Mouse (Mus musculus) hindbrain, postnatal 0 days (tissue): ENCODE data around the gene Elane. TPM values are rescaled to one million over a fixed set of nuclear protein-coding genes. Genes with fewer than 3 reads are reported as not detected.

Experiments
- ATAC-seq: fragments of 200-750 bp; cut with Nextera tagmentation; 2 replicates; pipeline ENCODE4 v1.8.0; 2017; ENCODE audit warnings: mild to moderate bottlenecking, moderate TSS enrichment, moderate library complexity
- DNase-seq: peaks from one replicate; pipeline ENCODE4 v3.0.0-alpha.2; 2015; ENCODE audit warnings: low spot score
- H3K27ac ChIP-seq: fragments of 300-500 bp; sonication (generic); 2 replicates; pipeline ENCODE4 v1.5.1; 2014; ENCODE audit warnings: mild to moderate bottlenecking
- H3K27me3 ChIP-seq: fragments of 300-500 bp; sonication (generic); 2 replicates; pipeline ENCODE4 v1.6.1; 2014; ENCODE audit warnings: low read length, mixed read lengths; ENCODE audit not compliant: insufficient read depth
- H3K36me3 ChIP-seq: fragments of 300-500 bp; sonication (generic); 2 replicates; pipeline ENCODE4 v1.6.1; 2014; ENCODE audit warnings: low read length, mixed read lengths; ENCODE audit not compliant: insufficient read depth
- H3K4me1 ChIP-seq: fragments of 300-500 bp; sonication (generic); 2 replicates; pipeline ENCODE4 v1.6.1; 2014; ENCODE audit warnings: antibody characterized with exemption, low read length, mixed read lengths; ENCODE audit not compliant: insufficient read depth
- H3K4me2 ChIP-seq: fragments of 300-500 bp; sonication (generic); 2 replicates; pipeline ENCODE4 v1.6.1; 2014; ENCODE audit warnings: low read depth, mild to moderate bottlenecking, low read length, moderate library complexity, mixed read lengths
- H3K4me3 ChIP-seq: fragments of 300-500 bp; sonication (generic); 2 replicates; pipeline ENCODE4 v1.5.1; 2014; ENCODE audit warnings: low read length
- H3K9ac ChIP-seq: fragments of 300-500 bp; sonication (generic); replicated peaks from 2 replicates; pipeline ENCODE4 v1.6.1; 2014; ENCODE audit warnings: mild to moderate bottlenecking, low read length, moderate library complexity, mixed read lengths
- H3K9me3 ChIP-seq: fragments of 300-500 bp; sonication (generic); 2 replicates; pipeline ENCODE4 v1.6.1; 2016; ENCODE audit warnings: low read length, mixed read lengths
- CTCF ChIP-seq: IDR thresholded peaks from 2 replicates; pipeline ENCODE4 v1.5.1; 2016; ENCODE audit warnings: antibody characterized with exemption, control low read depth, low read depth
- WGBS: fragments of 180-500 bp; shearing (Covaris S2); extraction: QIAGEN DNeasy Blood & Tissue Kit; methylation state at CpG from one replicate; pipeline ENCODE4 v1.1.7; 2014; 5-methylcytosine and 5-hydroxymethylcytosine counted together
- polyA plus RNA-seq: library from polyadenylated mRNA; unstranded; fragments of >200 nt; fragmentation: Nextera tagmentation; extraction: Ambion mirVana; gene quantifications from 2 replicates; pipeline ENCODE4 v1.2.1, GENCODE M21; 2015
- total RNA-seq: library from RNA; depleted of rRNA; stranded (reverse); fragments of >200 nt; gene quantifications from 2 replicates; pipeline ENCODE4 v1.2.3, GENCODE M21; 2014

Elane gene
- total and polyA plus RNA-seq, 2 experiments from 2014 or later = not detected

- no peak overlapping the region for H3K27ac ChIP-seq
- ATAC-seq (no peak), DNase-seq (no peak)
- peaks cover 7% of the 10 kb centered on the region for H3K4me1 ChIP-seq
- H3K36me3 ChIP-seq = no peaks in the 10 kb centered on the region
- no peak overlapping the region for H3K4me2 ChIP-seq
- H3K9ac ChIP-seq = no peak overlapping the region
- H3K9me3 ChIP-seq = no peaks in the 10 kb centered on the region
- H3K4me3 ChIP-seq = no peak overlapping the region
- no peaks in the 10 kb centered on the region for H3K27me3 ChIP-seq
- no peak for TF ChIP-seq CTCF
- WGBS = 68% methylated on average over 5 of the region's 5 CpGs
These were observed 39.5 kb upstream of the Elane start for GRCm38 (mm10) chr10:79846553-79846952.

- no peak overlapping the region for H3K4me3 ChIP-seq
- ATAC-seq (no peak), DNase-seq (no peak)
- no peak for TF ChIP-seq CTCF
- H3K27me3 ChIP-seq = no peaks in the 10 kb centered on the region
- H3K4me1 ChIP-seq = peaks cover 19% of the 10 kb centered on the region
- no peak overlapping the region for H3K27ac ChIP-seq
- H3K9ac ChIP-seq = no peak overlapping the region
- no peaks in the 10 kb centered on the region for H3K36me3 ChIP-seq
- no peaks in the 10 kb centered on the region for H3K9me3 ChIP-seq
- 70% methylated on average over 8 of the region's 8 CpGs for WGBS
- H3K4me2 ChIP-seq = no peak overlapping the region
These were observed 36.0 kb upstream of the Elane start for GRCm38 (mm10) chr10:79849941-79850628.

- H3K4me2 ChIP-seq = 0 out of 2 replicates have a peak overlapping the region, but pooled peaks have one; percentile 71
- H3K9me3 ChIP-seq = no peaks in the 10 kb centered on the region
- H3K4me3 ChIP-seq = no peak overlapping the region
- no peak for TF ChIP-seq CTCF
- peak overlapping the region; percentile 100 for H3K27ac ChIP-seq
- H3K9ac ChIP-seq = 0 out of 2 replicates have a peak overlapping the region, but pooled peaks have one; percentile 17
- DNase-seq (no peak), ATAC-seq (no peak)
- H3K4me1 ChIP-seq = peaks cover 31% of the 10 kb centered on the region
- 73% methylated on average over 3 of the region's 3 CpGs for WGBS
- no peaks in the 10 kb centered on the region for H3K36me3 ChIP-seq
- H3K27me3 ChIP-seq = no peaks in the 10 kb centered on the region
These were observed 34.4 kb upstream of the Elane start for GRCm38 (mm10) chr10:79851653-79852052.

- Histone ChIP-seq H3K9me3 (no peaks in the 10 kb centered on the region), H3K27ac (peak overlapping the region; percentile 100), H3K27me3 (no peaks in the 10 kb centered on the region), H3K4me1 (peaks cover 37% of the 10 kb centered on the region), H3K36me3 (no peaks in the 10 kb centered on the region), H3K4me2 (peak overlapping the region; percentile 71; the same call in 1 of the 2 replicates), H3K9ac (peak overlapping the region; percentile 65), H3K4me3 (no peak overlapping the region)
- WGBS = 53% methylated on average over 9 of the region's 9 CpGs
- DNase-seq (no peak), ATAC-seq (no peak)
- no peak for TF ChIP-seq CTCF
These were observed 33.8 kb upstream of the Elane start for GRCm38 (mm10) chr10:79852107-79852789.

- peak overlapping the region; percentile 100 for H3K27ac ChIP-seq
- no peaks in the 10 kb centered on the region for H3K27me3 ChIP-seq
- peak overlapping the region; percentile 71 for H3K4me2 ChIP-seq
- TF ChIP-seq CTCF = no peak
- peaks cover 42% of the 10 kb centered on the region for H3K4me1 ChIP-seq
- ATAC-seq (no peak), DNase-seq (no peak)
- no peaks in the 10 kb centered on the region for H3K36me3 ChIP-seq
- H3K9ac ChIP-seq = peak overlapping the region; percentile 65
- WGBS = 16% methylated on average over 8 of the region's 8 CpGs
- no peaks in the 10 kb centered on the region for H3K9me3 ChIP-seq
- peak overlapping the region; percentile 96 for H3K4me3 ChIP-seq
These were observed 33.2 kb upstream of the Elane start for GRCm38 (mm10) chr10:79852827-79853226.

GRCm38 (mm10) chr10:79853392-79853791 is 32.7 kb upstream of the Elane start:
- Histone ChIP-seq H3K9ac (peak overlapping the region; percentile 65), H3K4me1 (peaks cover 47% of the 10 kb centered on the region), H3K36me3 (no peaks in the 10 kb centered on the region), H3K9me3 (no peaks in the 10 kb centered on the region), H3K4me2 (peak overlapping the region; percentile 71), H3K27ac (peak overlapping the region; percentile 100), H3K27me3 (no peaks in the 10 kb centered on the region), H3K4me3 (peak overlapping the region; percentile 96)
- 0% methylated on average over 15 of the region's 15 CpGs for WGBS
- no peak for TF ChIP-seq CTCF
- DNase-seq (peak; percentile 97), ATAC-seq (peak; percentile 36)
